Mouse (Mus musculus) kidney, embryonic 16.5 days (tissue): Measurements from ENCODE around the gene Pwp1. TPM values are rescaled to one million over a fixed set of nuclear protein-coding genes. Genes with fewer than 3 reads are reported as not detected.

ENCODE experiments used
- polyA plus RNA-seq: library from polyadenylated mRNA; unstranded; fragments of >200 nt; fragmentation: Nextera tagmentation; extraction: Ambion mirVana; gene quantifications from 2 replicates; pipeline ENCODE4 v1.2.1, GENCODE M21; 2015

The Pwp1 gene
- polyA plus RNA-seq, 1 experiment from 2014 or later: 87.0 TPM

Other genes starting within 250 kb of the Pwp1 start
- gene Prdm4, start 87.6 kb downstream of the Pwp1 start, polyA plus RNA-seq: 14.3 and 15.0 TPM in 2 replicates
- 0.75 and 1.1 TPM in 2 replicates for gene Ascl4, start 98.2 kb downstream of the Pwp1 start, polyA plus RNA-seq
- 196 and 197 TPM in 2 replicates for gene Rtcb, start 128.3 kb downstream of the Pwp1 start, polyA plus RNA-seq
- 0.27 and 0.29 TPM in 2 replicates for gene Bpifc, start 182.4 kb downstream of the Pwp1 start, polyA plus RNA-seq
- 40.1 and 40.4 TPM in 2 replicates for gene Fbxo7, start 192.5 kb downstream of the Pwp1 start, polyA plus RNA-seq